Mouse (Mus musculus) lung, postnatal 0 days (tissue): ENCODE data around the gene Rad51b. TPM values are rescaled to one million over a fixed set of nuclear protein-coding genes. Genes with fewer than 3 reads are reported as not detected.
A peak's percentile ranks its signal among the peaks of the same experiment; 100 is the strongest.

Experiments used
- ATAC-seq: fragments of 200-750 bp; cut with Nextera tagmentation; 2 replicates; pipeline ENCODE4 v1.8.0; 2017; ENCODE audit warnings: moderate library complexity
- DNase-seq: peaks from one replicate; pipeline ENCODE4 v3.0.0-alpha.2; 2016; ENCODE audit warnings: low spot score
- H3K27ac ChIP-seq: fragments of 300-500 bp; sonication (generic); 2 replicates; pipeline ENCODE4 v1.5.1; 2014; ENCODE audit warnings: antibody characterized with exemption, mild to moderate bottlenecking, low read length, mixed read lengths
- H3K27me3 ChIP-seq: fragments of 300-500 bp; sonication (generic); replicated peaks from 2 replicates; pipeline ENCODE4 v1.6.1; 2014; ENCODE audit warnings: low read length, mixed read lengths; ENCODE audit not compliant: insufficient read depth
- H3K36me3 ChIP-seq: fragments of 300-500 bp; sonication (generic); 2 replicates; pipeline ENCODE4 v1.6.1; 2014; ENCODE audit warnings: low read length, mixed read lengths; ENCODE audit not compliant: insufficient read depth
- H3K4me1 ChIP-seq: fragments of 300-500 bp; sonication (generic); 2 replicates; pipeline ENCODE4 v1.6.1; 2014; ENCODE audit warnings: antibody characterized with exemption, low read depth, low read length, mixed read lengths; ENCODE audit not compliant: insufficient read depth
- H3K4me2 ChIP-seq: fragments of 300-500 bp; sonication (generic); replicated peaks from 2 replicates; pipeline ENCODE4 v1.6.1; 2014; ENCODE audit warnings: low read depth, mild to moderate bottlenecking, low read length, moderate library complexity, mixed read lengths
- H3K4me3 ChIP-seq: fragments of 300-500 bp; sonication (generic); 2 replicates; pipeline ENCODE4 v1.5.1; 2014; ENCODE audit warnings: low read depth, low read length
- H3K9ac ChIP-seq: fragments of 300-500 bp; sonication (generic); replicated peaks from 2 replicates; pipeline ENCODE4 v1.6.1; 2014; ENCODE audit warnings: low read depth, mild to moderate bottlenecking
- H3K9me3 ChIP-seq: fragments of 300-500 bp; sonication (generic); 2 replicates; pipeline ENCODE4 v1.6.1; 2016; ENCODE audit warnings: low read length, mixed read lengths
- CTCF ChIP-seq: IDR thresholded peaks from 2 replicates; pipeline ENCODE4 v1.5.1; 2016; ENCODE audit warnings: antibody characterized with exemption, mild to moderate bottlenecking
- EP300 ChIP-seq: IDR thresholded peaks from 2 replicates; pipeline ENCODE4 v1.6.1; 2016; ENCODE audit warnings: antibody characterized with exemption, mild to moderate bottlenecking, control low read depth
- WGBS: fragments of 180-500 bp; shearing (Covaris S2); extraction: QIAGEN DNeasy Blood & Tissue Kit; methylation state at CpG from one replicate; pipeline ENCODE4 v1.1.7; 2014; 5-methylcytosine and 5-hydroxymethylcytosine counted together
- polyA plus RNA-seq: library from polyadenylated mRNA; unstranded; fragments of >200 nt; fragmentation: Nextera tagmentation; extraction: Ambion mirVana; gene quantifications from 2 replicates; pipeline ENCODE4 v1.2.1, GENCODE M21; 2015

Rad51b gene
- polyA plus RNA-seq, 1 experiment from 2014 or later: 1.3 TPM

DNA sequence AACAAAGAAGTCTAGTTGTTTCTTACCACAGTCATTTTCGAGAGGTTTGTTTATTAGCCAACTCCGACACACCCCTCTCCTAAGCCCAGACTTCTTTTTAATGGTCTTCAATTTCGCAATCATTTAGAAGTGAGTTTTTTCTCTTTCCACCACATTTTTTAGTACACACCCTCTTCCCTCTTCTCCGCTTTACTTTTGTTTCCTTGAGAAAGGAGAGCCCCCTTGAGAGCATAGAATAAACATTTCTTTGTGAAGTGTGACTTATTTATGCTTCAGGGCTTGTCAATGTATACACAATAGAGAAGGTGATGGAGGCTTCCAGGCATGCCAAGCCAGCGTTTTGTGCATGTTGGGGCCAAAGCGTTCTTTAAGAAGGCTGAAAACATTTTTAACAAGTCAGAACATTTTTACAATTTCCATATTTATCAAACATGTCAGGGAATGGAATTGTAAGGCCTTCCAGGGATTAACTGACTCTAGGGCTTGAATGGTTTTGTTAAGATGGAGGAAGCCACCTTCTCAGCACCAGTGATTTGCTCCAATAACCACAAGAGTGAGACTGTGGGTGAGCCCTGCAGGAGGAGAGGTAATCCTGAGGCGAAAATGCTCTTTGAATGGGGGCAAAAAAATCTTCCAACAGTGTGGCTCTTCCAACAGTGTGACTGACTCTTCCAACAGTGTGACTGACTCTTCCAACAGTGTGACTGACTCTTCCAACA, 136.8 kb downstream of the Rad51b start:
- WGBS: 15% methylated on average over 7 of the region's 7 CpGs
- peak overlapping the region; percentile 60 for H3K27ac ChIP-seq
- no peak overlapping the region for H3K4me2 ChIP-seq
- no peak overlapping the region for H3K9ac ChIP-seq
- no peaks in the 10 kb centered on the region for H3K36me3 ChIP-seq
- ATAC-seq (peak; percentile 85), DNase-seq (peak; percentile 94)
- peaks cover 15% of the 10 kb centered on the region; the same call in 1 of the 2 replicates for H3K4me1 ChIP-seq
- H3K4me3 ChIP-seq: no peak overlapping the region
- no peaks in the 10 kb centered on the region for H3K9me3 ChIP-seq
- TF ChIP-seq CTCF (no peak), EP300 (peak; percentile 92)
- H3K27me3 ChIP-seq: no peaks in the 10 kb centered on the region

DNA sequence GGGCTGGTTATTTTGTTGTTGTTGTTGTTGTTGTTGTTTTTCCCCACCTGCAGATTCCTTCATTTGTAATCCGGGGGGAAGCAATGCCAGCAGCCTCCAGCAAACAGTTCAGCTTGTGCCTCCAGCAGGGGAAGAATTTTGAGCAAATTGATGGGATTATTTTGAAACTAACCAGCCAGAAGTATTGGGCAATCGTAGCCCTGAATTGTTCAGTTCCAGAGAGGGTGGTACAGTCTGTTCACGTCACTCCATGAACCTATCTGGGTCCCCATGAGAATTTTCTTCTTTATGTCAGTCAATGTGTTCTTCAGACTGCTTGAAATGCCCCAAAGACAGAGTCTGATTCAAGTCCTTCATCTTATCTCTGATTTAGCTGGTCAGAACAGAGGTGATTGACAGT, 138.4 kb downstream of the Rad51b start:
- no peaks in the 10 kb centered on the region for H3K9me3 ChIP-seq
- no peak overlapping the region for H3K4me2 ChIP-seq
- peak; percentile 55 for TF ChIP-seq EP300
- no peak for TF ChIP-seq CTCF
- H3K4me1 ChIP-seq: peaks cover 10% of the 10 kb centered on the region; the same call in 1 of the 2 replicates
- no peaks in the 10 kb centered on the region for H3K36me3 ChIP-seq
- no peaks in the 10 kb centered on the region for H3K27me3 ChIP-seq
- WGBS: 58% methylated on average over 3 of the region's 3 CpGs
- ATAC-seq (no peak), DNase-seq (peak; percentile 57)
- no peak overlapping the region for H3K9ac ChIP-seq
- no peak overlapping the region; the same call in 1 of the 2 replicates for H3K27ac ChIP-seq
- H3K4me3 ChIP-seq: no peak overlapping the region

- H3K4me1 ChIP-seq: peaks cover 10% of the 10 kb centered on the region; the same call in 1 of the 2 replicates
- H3K36me3 ChIP-seq: no peaks in the 10 kb centered on the region
- no peaks in the 10 kb centered on the region for H3K27me3 ChIP-seq
- no peak overlapping the region for H3K27ac ChIP-seq
- no peak overlapping the region for H3K4me2 ChIP-seq
- no peaks in the 10 kb centered on the region for H3K9me3 ChIP-seq
- no peak overlapping the region for H3K4me3 ChIP-seq
- DNase-seq (no peak), ATAC-seq (no peak)
- WGBS: 89% methylated on average over 8 of the region's 8 CpGs
- no peak for TF ChIP-seq CTCF
- no peak for TF ChIP-seq EP300
- H3K9ac ChIP-seq: no peak overlapping the region
Measured at GRCm38 (mm10) chr12:79436035-79436434, 139.0 kb downstream of the Rad51b start.

DNA sequence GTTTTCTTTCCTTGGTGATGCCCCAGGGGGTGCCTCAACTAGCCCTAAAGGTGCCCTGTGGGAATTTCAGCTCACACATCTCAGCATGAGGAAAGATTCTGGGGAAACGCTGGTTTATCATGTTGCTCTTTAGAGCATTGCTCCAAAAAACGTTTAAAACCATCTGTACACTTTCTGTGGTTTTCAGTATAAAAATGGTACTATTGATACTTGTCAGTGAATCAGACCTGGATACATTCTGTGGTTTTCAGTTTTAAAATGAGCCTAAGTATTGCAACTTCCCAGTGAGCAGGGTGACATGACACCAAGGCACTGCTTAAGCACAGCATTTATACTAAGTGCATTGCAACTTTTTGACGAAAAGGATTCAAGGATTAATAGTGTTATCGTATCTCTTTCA, 139.8 kb downstream of the Rad51b start:
- no peak for TF ChIP-seq CTCF
- no peak for TF ChIP-seq EP300
- no peak for DNase-seq
- no peaks in the 10 kb centered on the region for H3K36me3 ChIP-seq
- peaks cover 18% of the 10 kb centered on the region; the same call in 1 of the 2 replicates for H3K4me1 ChIP-seq
- no peaks in the 10 kb centered on the region for H3K27me3 ChIP-seq
- ATAC-seq: no peak
- WGBS: 68% methylated on average over 4 of the region's 4 CpGs
- no peak overlapping the region for H3K4me3 ChIP-seq
- no peak overlapping the region for H3K27ac ChIP-seq
- no peak overlapping the region for H3K4me2 ChIP-seq
- no peaks in the 10 kb centered on the region for H3K9me3 ChIP-seq
- no peak overlapping the region for H3K9ac ChIP-seq

DNA sequence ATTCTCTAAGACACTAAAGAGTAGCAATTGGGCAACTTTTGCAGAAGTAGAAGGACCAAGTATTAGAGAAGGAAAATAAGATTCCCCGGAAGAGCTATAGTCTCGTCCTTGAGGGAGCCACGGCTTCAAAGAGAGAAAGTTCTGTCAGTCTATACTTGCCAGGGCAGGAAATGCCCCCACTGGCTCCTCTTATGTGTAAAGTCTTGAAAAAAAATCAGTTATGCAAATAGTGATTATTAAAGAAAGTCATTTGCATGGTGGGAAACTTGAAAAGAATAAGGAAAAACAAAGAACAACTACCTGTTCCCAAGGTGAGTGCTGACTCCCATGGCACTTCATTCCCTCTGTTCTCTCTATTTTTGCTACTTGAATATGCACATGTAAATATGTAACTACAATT, 140.5 kb downstream of the Rad51b start:
- TF ChIP-seq EP300: no peak
- no peak for TF ChIP-seq CTCF
- Histone ChIP-seq H3K4me1 (peaks cover 23% of the 10 kb centered on the region; the same call in 1 of the 2 replicates), H3K4me3 (no peak overlapping the region), H3K9me3 (no peaks in the 10 kb centered on the region), H3K36me3 (no peaks in the 10 kb centered on the region), H3K27ac (no peak overlapping the region), H3K4me2 (no peak overlapping the region), H3K9ac (no peak overlapping the region), H3K27me3 (no peaks in the 10 kb centered on the region)
- ATAC-seq (no peak), DNase-seq (no peak)
- WGBS: 49% methylated on average over 3 of the region's 3 CpGs

DNA sequence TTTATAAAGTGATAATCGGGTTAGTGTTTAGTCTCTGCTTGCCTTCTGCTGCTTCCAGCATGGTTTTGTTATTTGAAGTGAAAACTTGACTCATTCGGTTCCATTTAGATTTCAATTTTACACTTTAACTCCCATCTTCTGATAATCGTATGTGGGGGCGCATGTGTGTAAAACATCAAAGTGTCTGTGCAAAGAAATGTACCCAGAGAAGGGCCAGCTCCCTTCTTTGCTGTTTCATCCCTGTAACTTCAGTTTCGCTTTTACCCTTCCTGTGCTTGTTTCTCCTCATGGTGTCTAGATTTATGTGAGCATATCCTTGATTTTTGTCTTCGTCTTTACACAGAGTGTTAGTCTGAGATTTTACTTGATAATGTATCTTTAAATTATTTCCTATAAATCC, 142.9 kb downstream of the Rad51b start:
- Histone ChIP-seq H3K9ac (no peak overlapping the region), H3K9me3 (no peaks in the 10 kb centered on the region), H3K36me3 (no peaks in the 10 kb centered on the region), H3K4me2 (no peak overlapping the region), H3K27ac (no peak overlapping the region), H3K4me3 (no peak overlapping the region), H3K4me1 (peaks cover 16% of the 10 kb centered on the region; the same call in 1 of the 2 replicates), H3K27me3 (no peaks in the 10 kb centered on the region)
- DNase-seq (no peak), ATAC-seq (no peak)
- no peak for TF ChIP-seq CTCF
- TF ChIP-seq EP300: no peak
- WGBS: 81% methylated on average over 6 of the region's 6 CpGs
